Mouse (Mus musculus) gastrocnemius, adult 2 months (tissue): Measurements from ENCODE around the gene E030030I06Rik. TPM values are rescaled to one million over a fixed set of nuclear protein-coding genes. Genes with fewer than 3 reads are reported as not detected.
"Not testable (repeated sequence)": the region's sequence is repeated elsewhere in the genome, so short reads cannot be mapped to it uniquely, and the experiment has no call there.

Experiments used
- DNase-seq: peaks from one replicate; pipeline ENCODE4 v3.0.0; 2022
- H3K27ac ChIP-seq: fragments of 200-600 bp; 2 replicates; pipeline ENCODE4 v1.8.1; 2022; ENCODE audit warnings: mild to moderate bottlenecking
- H3K4me3 ChIP-seq: fragments of 200-600 bp; 2 replicates; pipeline ENCODE4 v1.8.1; 2022; ENCODE audit warnings: mild to moderate bottlenecking, moderate library complexity
- CTCF ChIP-seq: fragments of 200-600 bp; IDR thresholded peaks from 2 replicates; pipeline ENCODE4 v1.8.1; 2022; ENCODE audit warnings: antibody characterized with exemption, mild to moderate bottlenecking, moderate library complexity
- intact Hi-C: fragments of 180-260 bp; cut with DNase I; formaldehyde crosslinking; loops from one replicate; pipeline ENCODE4 v1.15.1; 2025
- total RNA-seq, 2 experiments: library from RNA; stranded (reverse); gene quantifications; 2 replicates each; pipeline ENCODE4 v1.2.3; 2021

E030030I06Rik gene
- total RNA-seq, 2 experiments from 2014 or later, result 1.2 TPM; not detected in 1

GRCm38 (mm10) chr10:22159581-22160140 is 10.6 kb upstream of the E030030I06Rik start:
- no peak for TF ChIP-seq CTCF
- Histone ChIP-seq H3K27ac (no peak overlapping the region), H3K4me3 (no peak overlapping the region)
- no peak for DNase-seq
- intact Hi-C loops, result loop anchor here (1.0 kb wide), 1 partner anchor 18 kb away; no protein-coding TSS in a partner anchor

DNA sequence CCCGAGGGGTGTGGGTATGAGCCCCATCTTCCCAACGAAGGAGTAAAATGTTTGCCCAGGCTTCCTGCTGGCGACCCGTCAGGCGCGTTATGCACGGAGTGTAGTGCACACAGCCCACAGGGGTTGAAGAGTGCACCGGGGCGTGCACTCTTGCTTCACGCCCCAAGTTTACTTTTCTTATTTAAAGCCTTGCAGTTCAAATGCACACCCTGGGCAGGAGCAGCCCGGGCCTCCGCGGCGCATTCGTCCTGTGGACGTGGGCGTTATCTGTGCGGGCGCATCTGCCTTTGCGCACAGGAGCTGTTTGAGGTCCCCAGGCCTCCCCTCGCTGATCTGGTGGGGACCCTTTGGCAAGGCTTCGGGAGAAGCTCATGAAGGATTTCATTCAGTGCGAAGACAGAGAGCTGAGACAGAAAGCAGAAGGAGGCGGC is 10.1 kb upstream of the E030030I06Rik start:
- Histone ChIP-seq H3K27ac (no peak overlapping the region), H3K4me3 (peak overlapping the region; percentile 65; the same call in 1 of the 2 replicates)
- TF ChIP-seq CTCF, result no peak
- DNase-seq, result no peak
- intact Hi-C loops, result no loop called here

GRCm38 (mm10) chr10:22158310-22158999 is 9.4 kb upstream of the E030030I06Rik start, which contains the start of the genes Raet1e and H60b:
Raet1e (plus strand) TSS chr10:22158569.
H60b (plus strand) TSS chr10:22158586.
- H3K27ac ChIP-seq, intact Hi-C loops: not testable (repeated sequence)
- DNase-seq, result peak; percentile 71
- peak within 1 kb of the TSS; percentile 65 for H3K4me3 ChIP-seq
- TF ChIP-seq CTCF, result peak; percentile 36

- DNase-seq, result no peak
- no peak overlapping the region for H3K27ac ChIP-seq
- intact Hi-C loops, result no loop called here
- no peak for TF ChIP-seq CTCF
- no peak overlapping the region for H3K4me3 ChIP-seq
Observed at GRCm38 (mm10) chr10:22154871-22155799, 6.1 kb upstream of the E030030I06Rik start.

GRCm38 (mm10) chr10:22154127-22154526 is 5.1 kb upstream of the E030030I06Rik start:
- H3K4me3 ChIP-seq, result peak overlapping the region; percentile 52
- DNase-seq, result peak; percentile 22
- intact Hi-C loops, result not testable (repeated sequence)

DNA sequence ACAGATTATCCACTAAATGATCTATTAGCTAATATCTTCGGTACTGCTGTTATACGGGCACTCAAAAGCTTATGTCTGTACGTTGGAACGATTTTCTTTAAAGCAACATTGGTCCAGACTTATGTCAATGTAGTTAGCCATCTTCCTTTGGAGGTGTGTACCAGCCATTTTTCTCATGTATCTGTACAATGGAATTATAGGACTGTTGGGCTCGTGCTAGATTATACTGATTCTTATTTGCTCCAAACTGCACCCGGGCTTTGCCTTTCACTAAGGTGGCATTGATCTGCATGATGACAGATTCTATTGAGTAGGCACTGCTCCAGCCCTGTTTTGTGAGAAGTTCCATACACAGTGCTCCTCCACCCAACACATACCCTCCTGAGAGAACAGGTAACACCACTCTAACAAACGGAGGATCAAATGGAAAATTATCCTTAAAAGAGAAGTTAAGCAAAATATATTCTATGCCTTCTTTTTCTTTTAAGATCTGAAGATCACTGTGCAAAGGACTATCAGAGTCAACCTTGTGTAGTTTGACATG is 4.1 kb upstream of the E030030I06Rik start:
- DNase-seq, H3K27ac ChIP-seq, intact Hi-C loops, H3K4me3 ChIP-seq: not testable (repeated sequence)

More at GRCm38 (mm10) chr10:22154127-22154526, 5.1 kb upstream of the E030030I06Rik start:
- not testable (repeated sequence) for H3K27ac ChIP-seq

DNA sequence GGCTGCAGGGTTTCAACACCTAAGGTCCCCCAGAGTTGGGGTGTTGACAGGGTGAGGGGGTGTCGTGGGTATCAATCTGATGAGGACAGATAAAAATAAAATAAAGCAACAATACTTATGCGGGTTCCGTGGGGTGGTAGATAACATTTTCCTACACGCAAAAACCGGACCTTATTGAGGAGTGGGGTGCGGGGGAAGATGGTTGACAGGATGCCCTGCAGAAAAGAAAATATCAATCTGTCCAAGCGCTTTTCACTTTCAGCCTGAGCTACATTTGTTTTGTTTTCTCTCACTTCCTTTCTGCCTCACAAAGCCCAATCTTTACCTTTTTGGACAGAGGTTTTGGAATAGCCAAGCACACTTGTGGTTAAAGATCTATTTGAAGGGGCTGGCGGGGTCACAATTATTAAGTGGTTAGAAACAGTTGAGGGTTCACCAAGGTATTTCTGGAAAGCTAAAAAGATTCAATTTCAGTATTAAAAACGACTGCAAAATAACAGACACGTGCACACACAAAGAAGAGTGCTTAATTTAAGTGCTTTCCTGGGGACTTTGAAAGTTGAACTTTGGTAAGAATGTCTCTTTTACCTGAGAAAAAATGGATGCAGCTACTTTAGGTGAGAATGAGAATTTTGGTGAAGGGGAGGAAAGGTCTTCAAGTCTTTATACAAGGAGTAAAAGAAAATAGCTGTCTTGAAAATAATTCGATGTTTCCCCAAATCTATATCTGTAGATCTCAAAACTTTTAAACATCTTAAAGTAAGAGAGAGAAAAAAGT is 3.0 kb upstream of the E030030I06Rik start:
- DNase-seq, intact Hi-C loops, H3K27ac ChIP-seq, H3K4me3 ChIP-seq: not testable (repeated sequence)

GRCm38 (mm10) chr10:22151056-22151862 is 2.2 kb upstream of the E030030I06Rik start:
- DNase-seq, result peak; percentile 18
- H3K4me3 ChIP-seq, result peak overlapping the region; percentile 92
- intact Hi-C loops, H3K27ac ChIP-seq: not testable (repeated sequence)

DNA sequence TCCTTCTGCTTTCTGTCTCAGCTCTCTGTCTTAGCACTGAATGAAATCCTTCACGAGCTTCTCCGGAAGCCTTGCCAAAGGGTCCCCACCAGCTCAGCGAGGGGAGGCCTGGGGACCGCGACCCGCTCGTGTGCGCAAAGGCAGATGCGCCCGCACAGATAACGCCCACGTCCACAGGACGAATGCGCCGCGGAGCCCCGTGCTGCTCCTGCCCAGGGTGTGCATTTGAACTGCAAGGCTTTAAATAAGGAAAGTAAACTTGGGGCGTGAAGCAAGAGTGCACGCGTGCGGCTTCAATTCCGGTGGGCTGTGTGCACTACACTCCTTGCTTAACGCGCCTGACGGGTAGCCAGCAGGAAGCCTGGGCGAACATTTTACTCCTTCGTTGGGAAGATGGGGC is 1.5 kb upstream of the E030030I06Rik start:
- TF ChIP-seq CTCF, result no peak
- no peak overlapping the region for H3K27ac ChIP-seq
- H3K4me3 ChIP-seq, result peak overlapping the region; percentile 92
- intact Hi-C loops, result no loop called here
- peak; percentile 21 for DNase-seq

GRCm38 (mm10) chr10:22149691-22150465 is 808 bp upstream of the E030030I06Rik start:
- no peak for DNase-seq
- intact Hi-C loops, result no loop called here
- no peak for TF ChIP-seq CTCF
- H3K27ac ChIP-seq, result no peak overlapping the region
- peak overlapping the region; percentile 92 for H3K4me3 ChIP-seq
